Mouse (Mus musculus): ENCODE data around the gene Zbtb16. TPM values are rescaled to one million over a fixed set of nuclear protein-coding genes. Genes with fewer than 3 reads are reported as not detected.

The Zbtb16 gene
- polyA plus RNA-seq, 1 experiment from 2014 or later: 13.3 TPM

GRCm38 (mm10) chr9:48612542-48612941, 223.5 kb downstream of the Zbtb16 start:
- no peak for ATAC-seq (ENCODE audit: low read depth)
- no peak overlapping the region for H3K4me2 ChIP-seq (ENCODE audit: low read depth, low read length)
- no peak overlapping the region for H3K4me3 ChIP-seq (ENCODE audit: low read length)
- H3K27ac ChIP-seq (ENCODE audit: low read length): no peak overlapping the region
- H3K4me1 ChIP-seq (replicated peaks; ENCODE audit: control insufficient read depth, insufficient read depth, low read length): no peaks in the 10 kb centered on the region
- no peaks in the 10 kb centered on the region for H3K27me3 ChIP-seq (ENCODE audit: control insufficient read depth, insufficient read depth, low read depth, low read length)
- no peaks in the 10 kb centered on the region for H3K9me3 ChIP-seq (ENCODE audit: control insufficient read depth, low read length)
- H3K36me3 ChIP-seq (ENCODE audit: control insufficient read depth, insufficient read depth, low read length): no peaks in the 10 kb centered on the region
- no peak overlapping the region for H3K9ac ChIP-seq (ENCODE audit: low read length)
- 78% methylated on average over 5 of the region's 5 CpGs for WGBS

GRCm38 (mm10) chr9:48611032-48611431, 225.0 kb downstream of the Zbtb16 start:
- Histone ChIP-seq H3K27ac (ENCODE audit: low read length) (no peak overlapping the region), H3K4me1 (replicated peaks; ENCODE audit: control insufficient read depth, insufficient read depth, low read length) (no peaks in the 10 kb centered on the region), H3K27me3 (ENCODE audit: control insufficient read depth, insufficient read depth, low read depth, low read length) (no peaks in the 10 kb centered on the region), H3K4me2 (ENCODE audit: low read depth, low read length) (no peak overlapping the region), H3K9me3 (ENCODE audit: control insufficient read depth, low read length) (no peaks in the 10 kb centered on the region), H3K4me3 (ENCODE audit: low read length) (no peak overlapping the region), H3K9ac (ENCODE audit: low read length) (no peak overlapping the region), H3K36me3 (ENCODE audit: control insufficient read depth, insufficient read depth, low read length) (no peaks in the 10 kb centered on the region)
- WGBS: 13% methylated on average over 1 of the region's 1 CpGs
- no peak for ATAC-seq (ENCODE audit: low read depth)

GRCm38 (mm10) chr9:48609734-48610133, 226.3 kb downstream of the Zbtb16 start:
- 57% methylated on average over 4 of the region's 4 CpGs for WGBS
- ATAC-seq (ENCODE audit: low read depth): no peak
- H3K9me3 ChIP-seq (ENCODE audit: control insufficient read depth, low read length): no peaks in the 10 kb centered on the region

GRCm38 (mm10) chr9:48607417-48607816, 228.6 kb downstream of the Zbtb16 start:
- 72% methylated on average over 7 of the region's 7 CpGs for WGBS

More at GRCm38 (mm10) chr9:48609734-48610133, 226.3 kb downstream of the Zbtb16 start:
- Histone ChIP-seq H3K4me3 (ENCODE audit: low read length) (no peak overlapping the region), H3K9ac (ENCODE audit: low read length) (no peak overlapping the region), H3K27me3 (ENCODE audit: control insufficient read depth, insufficient read depth, low read depth, low read length) (no peaks in the 10 kb centered on the region), H3K27ac (ENCODE audit: low read length) (no peak overlapping the region), H3K4me2 (ENCODE audit: low read depth, low read length) (no peak overlapping the region), H3K36me3 (ENCODE audit: control insufficient read depth, insufficient read depth, low read length) (no peaks in the 10 kb centered on the region), H3K4me1 (replicated peaks; ENCODE audit: control insufficient read depth, insufficient read depth, low read length) (no peaks in the 10 kb centered on the region; the same call in 1 of the 2 replicates)

GRCm38 (mm10) chr9:48606171-48606570, 229.9 kb downstream of the Zbtb16 start:
- Histone ChIP-seq H3K9me3 (ENCODE audit: control insufficient read depth, low read length) (no peaks in the 10 kb centered on the region), H3K9ac (ENCODE audit: low read length) (no peak overlapping the region), H3K4me1 (replicated peaks; ENCODE audit: control insufficient read depth, insufficient read depth, low read length) (no peaks in the 10 kb centered on the region; the same call in 1 of the 2 replicates), H3K27me3 (ENCODE audit: control insufficient read depth, insufficient read depth, low read depth, low read length) (no peaks in the 10 kb centered on the region), H3K4me2 (ENCODE audit: low read depth, low read length) (no peak overlapping the region), H3K36me3 (ENCODE audit: control insufficient read depth, insufficient read depth, low read length) (no peaks in the 10 kb centered on the region), H3K4me3 (ENCODE audit: low read length) (no peak overlapping the region), H3K27ac (ENCODE audit: low read length) (no peak overlapping the region)
- ATAC-seq (ENCODE audit: low read depth): no peak
- WGBS: 80% methylated on average over 7 of the region's 7 CpGs

More at GRCm38 (mm10) chr9:48607417-48607816, 228.6 kb downstream of the Zbtb16 start:
- Histone ChIP-seq H3K4me3 (ENCODE audit: low read length) (no peak overlapping the region), H3K27me3 (ENCODE audit: control insufficient read depth, insufficient read depth, low read depth, low read length) (no peaks in the 10 kb centered on the region), H3K9me3 (ENCODE audit: control insufficient read depth, low read length) (no peaks in the 10 kb centered on the region), H3K36me3 (ENCODE audit: control insufficient read depth, insufficient read depth, low read length) (no peaks in the 10 kb centered on the region), H3K4me1 (replicated peaks; ENCODE audit: control insufficient read depth, insufficient read depth, low read length) (no peaks in the 10 kb centered on the region; the same call in 1 of the 2 replicates), H3K9ac (ENCODE audit: low read length) (no peak overlapping the region), H3K27ac (ENCODE audit: low read length) (no peak overlapping the region), H3K4me2 (ENCODE audit: low read depth, low read length) (no peak overlapping the region)
- no peak for ATAC-seq (ENCODE audit: low read depth)

GRCm38 (mm10) chr9:48605697-48606096, 230.3 kb downstream of the Zbtb16 start:
- H3K4me1 ChIP-seq (replicated peaks; ENCODE audit: control insufficient read depth, insufficient read depth, low read length): no peaks in the 10 kb centered on the region; the same call in 1 of the 2 replicates
- no peaks in the 10 kb centered on the region for H3K27me3 ChIP-seq (ENCODE audit: control insufficient read depth, insufficient read depth, low read depth, low read length)
- no peak overlapping the region for H3K4me2 ChIP-seq (ENCODE audit: low read depth, low read length)
- H3K9ac ChIP-seq (ENCODE audit: low read length): no peak overlapping the region
- ATAC-seq (ENCODE audit: low read depth): no peak
- no peaks in the 10 kb centered on the region for H3K36me3 ChIP-seq (ENCODE audit: control insufficient read depth, insufficient read depth, low read length)
- no peak overlapping the region for H3K4me3 ChIP-seq (ENCODE audit: low read length)
- no peaks in the 10 kb centered on the region for H3K9me3 ChIP-seq (ENCODE audit: control insufficient read depth, low read length)
- WGBS: 87% methylated on average over 5 of the region's 5 CpGs
- H3K27ac ChIP-seq (ENCODE audit: low read length): no peak overlapping the region

GRCm38 (mm10) chr9:48604939-48605598, 231.0 kb downstream of the Zbtb16 start, which contains the start of gene Nnmt:
TSS of gene Nnmt (minus strand) at chr9:48605153.
- H3K9ac ChIP-seq (ENCODE audit: low read length): no peak within 1 kb of the TSS
- no peaks in the 10 kb centered on the region for H3K36me3 ChIP-seq (ENCODE audit: control insufficient read depth, insufficient read depth, low read length)
- H3K4me2 ChIP-seq (ENCODE audit: low read depth, low read length): 0 out of 2 replicates have a peak within 1 kb of the TSS, but pooled peaks have one; percentile 13
- no peak for ATAC-seq (ENCODE audit: low read depth)
- WGBS: 20% methylated on average over 8 of the region's 8 CpGs
- H3K4me3 ChIP-seq (ENCODE audit: low read length): no peak within 1 kb of the TSS
- no peak within 1 kb of the TSS for H3K27ac ChIP-seq (ENCODE audit: low read length)
- H3K27me3 ChIP-seq (ENCODE audit: control insufficient read depth, insufficient read depth, low read depth, low read length): no peaks in the 10 kb centered on the region
- H3K9me3 ChIP-seq (ENCODE audit: control insufficient read depth, low read length): no peaks in the 10 kb centered on the region
- no peaks in the 10 kb centered on the region; the same call in 1 of the 2 replicates for H3K4me1 ChIP-seq (replicated peaks; ENCODE audit: control insufficient read depth, insufficient read depth, low read length)

Other genes with a start within 250 kb of the Zbtb16 start
- gene Nnmt, start 231.1 kb downstream of the Zbtb16 start, polyA plus RNA-seq (2015; fragmentation: Nextera tagmentation; extraction: Ambion mirVana): 1.5 and 2.5 TPM in 2 replicates
- 1.3 and 1.9 TPM in 2 replicates for gene Htr3a, start 74.9 kb upstream of the Zbtb16 start, polyA plus RNA-seq (2015; fragmentation: Nextera tagmentation; extraction: Ambion mirVana)
- 0.20 and 0.39 TPM in 2 replicates for gene Htr3b, start 128.8 kb upstream of the Zbtb16 start, polyA plus RNA-seq (2015; fragmentation: Nextera tagmentation; extraction: Ambion mirVana)
- gene Usp28, start 149.2 kb upstream of the Zbtb16 start, polyA plus RNA-seq (2015; fragmentation: Nextera tagmentation; extraction: Ambion mirVana): 28.3 and 31.6 TPM in 2 replicates
- gene Zw10, start 219.4 kb upstream of the Zbtb16 start, polyA plus RNA-seq (2015; fragmentation: Nextera tagmentation; extraction: Ambion mirVana): 41.2 and 43.5 TPM in 2 replicates
- 0.16 and 0.46 TPM in 2 replicates for gene Tmprss5, start 245.0 kb upstream of the Zbtb16 start, polyA plus RNA-seq (2015; fragmentation: Nextera tagmentation; extraction: Ambion mirVana)